Mouse (Mus musculus): ENCODE measurements around the gene Idh2. TPM values are rescaled to one million over a fixed set of nuclear protein-coding genes. Genes with fewer than 3 reads are reported as not detected.
A peak's percentile ranks its signal among the peaks of the same experiment; 100 is the strongest.

Gene Idh2
- polyA plus RNA-seq, 1 experiment from 2014 or later = 585 TPM

DNA sequence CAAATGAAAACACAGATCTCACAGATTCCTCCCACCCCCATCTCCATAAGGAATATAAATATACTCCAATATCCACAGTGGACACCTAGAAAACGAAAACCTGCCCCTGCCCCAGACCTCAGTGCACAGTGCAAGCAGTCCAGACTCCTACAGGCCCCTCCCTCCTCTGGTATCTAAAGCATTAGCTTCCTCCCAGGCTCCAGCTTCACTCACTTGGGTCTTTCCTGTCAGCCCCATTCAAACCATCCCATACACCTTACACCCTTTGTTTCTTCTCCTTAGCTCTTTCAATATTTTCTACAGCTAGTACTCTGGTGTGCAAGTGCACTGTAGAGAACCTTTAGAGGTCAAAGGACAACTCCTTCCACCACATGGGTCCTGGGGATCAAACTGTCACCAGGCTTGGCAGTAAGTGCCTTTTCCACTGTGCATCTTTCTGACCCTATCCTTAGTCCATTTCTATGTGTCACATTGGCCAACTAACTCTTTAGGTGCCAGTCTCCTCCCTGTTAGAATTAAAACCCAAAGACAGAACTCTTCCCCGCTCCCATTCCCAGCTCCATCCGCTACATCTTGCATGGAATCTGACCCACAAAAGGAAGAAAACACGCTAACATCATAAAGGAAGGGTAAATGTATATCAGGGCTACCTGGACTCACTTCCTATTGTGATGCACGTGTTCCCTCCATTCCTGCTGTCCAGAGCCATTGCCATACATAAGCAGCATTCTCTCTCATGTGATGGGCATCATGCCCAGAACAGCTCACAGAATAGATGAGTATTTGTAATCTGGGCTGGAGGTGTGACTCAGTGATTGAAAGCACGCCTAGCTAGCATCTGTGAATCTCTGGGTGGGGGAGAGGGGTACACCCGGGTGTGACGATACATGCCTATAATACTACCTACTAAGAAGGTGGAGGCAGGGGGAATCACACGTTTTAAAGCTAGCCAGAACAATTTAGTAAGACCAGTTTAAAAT, 3.8 kb downstream of the Idh2 start:
- Histone ChIP-seq H3K4me1 (ENCODE audit: control insufficient read depth, insufficient read depth, low read length) (peaks cover 39% of the 10 kb centered on the region), H3K4me2 (ENCODE audit: low read depth, low read length) (no peak overlapping the region), H3K27ac (ENCODE audit: low read length) (0 out of 2 replicates have a peak overlapping the region, but pooled peaks have one; percentile 30), H3K9ac (ENCODE audit: low read depth, low read length) (0 out of 2 replicates have a peak overlapping the region, but pooled peaks have one; percentile 3), H3K27me3 (replicated peaks; ENCODE audit: control insufficient read depth, insufficient read depth, low read length) (no peaks in the 10 kb centered on the region), H3K4me3 (ENCODE audit: low read length) (no peak overlapping the region), H3K9me3 (ENCODE audit: control insufficient read depth, low read length) (peaks cover 3% of the 10 kb centered on the region), H3K36me3 (ENCODE audit: control insufficient read depth, insufficient read depth, low read length) (peaks cover 9% of the 10 kb centered on the region)
- 69% methylated on average over 9 of the region's 9 CpGs for WGBS
- no peak for ATAC-seq

DNA sequence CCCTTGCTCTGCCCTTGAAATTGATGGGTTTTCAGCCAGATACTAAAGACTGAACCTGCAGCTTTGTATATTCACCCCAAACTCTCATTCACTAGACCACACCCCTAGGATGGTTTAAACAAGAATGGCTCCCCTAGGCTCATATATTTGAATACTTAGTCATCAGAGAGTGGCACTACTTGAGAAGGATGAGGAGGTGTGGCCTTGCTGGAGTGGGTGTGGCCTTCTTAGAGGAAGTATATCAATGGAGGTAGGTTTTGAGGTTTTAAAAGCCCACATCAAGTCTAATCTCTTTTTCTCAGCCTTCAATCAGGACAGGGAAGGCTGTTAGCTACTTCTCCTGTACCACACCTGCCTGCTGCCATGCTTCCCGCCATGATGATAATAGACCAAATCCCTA, 8.8 kb downstream of the Idh2 start:
- Histone ChIP-seq H3K4me2 (ENCODE audit: low read depth, low read length) (no peak overlapping the region), H3K9ac (ENCODE audit: low read depth, low read length) (no peak overlapping the region), H3K9me3 (ENCODE audit: control insufficient read depth, low read length) (peaks cover 3% of the 10 kb centered on the region), H3K36me3 (ENCODE audit: control insufficient read depth, insufficient read depth, low read length) (peaks cover 21% of the 10 kb centered on the region), H3K4me3 (ENCODE audit: low read length) (no peak overlapping the region), H3K4me1 (ENCODE audit: control insufficient read depth, insufficient read depth, low read length) (peaks cover 12% of the 10 kb centered on the region), H3K27ac (ENCODE audit: low read length) (no peak overlapping the region), H3K27me3 (replicated peaks; ENCODE audit: control insufficient read depth, insufficient read depth, low read length) (no peaks in the 10 kb centered on the region)
- WGBS = 95% methylated on average over 1 of the region's 1 CpGs
- no peak for ATAC-seq

DNA sequence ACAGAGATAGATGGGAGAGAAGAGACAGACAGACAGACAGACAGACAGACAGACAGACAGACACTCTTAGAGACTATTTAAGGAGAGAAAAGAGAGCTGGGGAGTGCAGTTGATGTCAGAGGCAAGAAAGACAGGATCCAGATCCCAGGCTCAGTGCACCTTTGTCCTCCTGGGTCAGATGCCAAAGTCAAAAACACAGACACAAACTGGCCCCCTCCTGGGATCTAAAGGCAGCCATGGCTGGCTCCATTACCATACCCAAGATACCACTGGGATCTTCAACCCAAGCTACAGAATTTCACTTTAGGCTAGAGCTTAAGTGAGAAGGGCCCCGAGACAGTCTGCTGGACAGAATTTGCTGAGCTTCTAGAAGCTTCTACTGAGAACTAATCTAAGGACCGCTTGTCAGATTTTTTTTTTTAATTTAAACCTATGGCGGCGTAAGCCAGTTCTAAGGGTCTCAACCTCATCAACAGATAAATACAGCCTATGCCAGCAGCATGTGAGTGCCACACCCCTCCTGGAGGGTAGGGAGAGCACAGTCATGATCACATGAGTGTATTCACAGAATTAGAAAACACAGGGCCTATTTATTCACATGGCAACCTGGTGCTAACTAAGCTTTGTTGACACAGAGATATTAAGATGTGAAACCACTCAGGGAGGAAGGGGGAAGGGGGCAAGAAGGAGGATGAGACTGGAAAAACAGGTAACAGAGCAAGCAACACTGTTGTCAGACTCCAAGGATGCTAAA, 9.4 kb downstream of the Idh2 start:
- H3K4me1 ChIP-seq (ENCODE audit: control insufficient read depth, insufficient read depth, low read length) = peaks cover 6% of the 10 kb centered on the region; the same call in 1 of the 2 replicates
- H3K27me3 ChIP-seq (replicated peaks; ENCODE audit: control insufficient read depth, insufficient read depth, low read length) = no peaks in the 10 kb centered on the region
- H3K9ac ChIP-seq (ENCODE audit: low read depth, low read length) = no peak overlapping the region
- H3K27ac ChIP-seq (ENCODE audit: low read length) = no peak overlapping the region
- peaks cover 3% of the 10 kb centered on the region for H3K9me3 ChIP-seq (ENCODE audit: control insufficient read depth, low read length)
- ATAC-seq = peak; percentile 39; the same call in 1 of the 2 replicates
- no peak overlapping the region for H3K4me2 ChIP-seq (ENCODE audit: low read depth, low read length)
- WGBS = 81% methylated on average over 4 of the region's 4 CpGs
- peaks cover 25% of the 10 kb centered on the region for H3K36me3 ChIP-seq (ENCODE audit: control insufficient read depth, insufficient read depth, low read length)
- no peak overlapping the region for H3K4me3 ChIP-seq (ENCODE audit: low read length)

DNA sequence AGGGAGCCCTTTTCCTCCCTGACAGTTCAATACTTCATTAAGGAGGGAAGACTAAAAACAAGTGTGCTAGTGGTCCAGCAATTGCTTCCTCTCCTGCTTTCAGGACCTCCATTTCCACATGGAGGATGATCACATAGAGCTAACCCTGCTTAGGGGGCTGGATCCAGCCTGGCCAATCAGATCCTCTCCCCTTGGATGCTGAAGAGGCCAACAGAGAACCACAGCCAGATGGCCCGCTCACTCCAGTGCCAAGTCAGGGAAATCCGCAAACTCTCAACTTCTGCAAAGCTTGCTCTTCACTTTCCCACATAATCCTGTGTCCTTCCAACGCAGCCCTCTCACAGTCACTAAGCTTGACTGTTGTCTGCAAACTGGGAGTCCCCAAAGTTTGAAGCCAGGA, 11.9 kb downstream of the Idh2 start:
- no peak overlapping the region for H3K4me2 ChIP-seq (ENCODE audit: low read depth, low read length)
- H3K4me1 ChIP-seq (ENCODE audit: control insufficient read depth, insufficient read depth, low read length) = no peaks in the 10 kb centered on the region
- H3K36me3 ChIP-seq (ENCODE audit: control insufficient read depth, insufficient read depth, low read length) = peaks cover 41% of the 10 kb centered on the region
- no peak overlapping the region for H3K27ac ChIP-seq (ENCODE audit: low read length)
- no peaks in the 10 kb centered on the region for H3K27me3 ChIP-seq (replicated peaks; ENCODE audit: control insufficient read depth, insufficient read depth, low read length)
- ATAC-seq = no peak
- H3K4me3 ChIP-seq (ENCODE audit: low read length) = no peak overlapping the region
- H3K9ac ChIP-seq (ENCODE audit: low read depth, low read length) = no peak overlapping the region
- WGBS = 70% methylated on average over 3 of the region's 3 CpGs
- peaks cover 3% of the 10 kb centered on the region for H3K9me3 ChIP-seq (ENCODE audit: control insufficient read depth, low read length)

DNA sequence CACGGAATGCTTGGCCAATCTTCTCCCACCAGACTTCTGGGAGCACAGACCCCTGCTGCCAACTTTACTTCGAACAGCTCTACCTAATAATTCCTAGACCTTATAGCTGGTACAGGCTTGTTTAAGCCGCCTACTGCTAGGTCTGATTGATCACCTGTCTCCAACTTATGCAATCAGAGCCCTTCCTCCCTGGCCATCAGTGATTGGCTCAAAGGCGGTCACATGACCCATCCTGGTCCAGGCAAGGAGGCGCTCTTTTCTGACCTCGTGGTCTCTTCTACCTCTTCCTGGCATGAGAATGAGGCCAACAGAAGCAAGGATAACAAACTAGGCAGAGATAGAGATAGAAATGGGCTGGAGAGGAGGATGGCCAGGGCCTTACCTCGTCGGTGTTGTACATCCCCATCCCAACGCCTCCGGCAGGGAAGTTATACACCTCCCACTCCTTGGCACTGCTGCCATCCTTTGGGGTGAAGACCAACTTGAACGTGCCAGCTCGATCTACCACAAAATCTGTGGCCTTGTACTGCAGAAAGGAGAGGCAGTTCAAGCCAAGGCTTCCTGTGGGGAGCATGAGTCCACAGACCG, 16.7 kb downstream of the Idh2 start:
- Histone ChIP-seq H3K4me2 (ENCODE audit: low read depth, low read length) (no peak overlapping the region), H3K36me3 (ENCODE audit: control insufficient read depth, insufficient read depth, low read length) (peaks cover 59% of the 10 kb centered on the region), H3K9ac (ENCODE audit: low read depth, low read length) (no peak overlapping the region), H3K27me3 (replicated peaks; ENCODE audit: control insufficient read depth, insufficient read depth, low read length) (no peaks in the 10 kb centered on the region), H3K4me1 (ENCODE audit: control insufficient read depth, insufficient read depth, low read length) (no peaks in the 10 kb centered on the region; the same call in 1 of the 2 replicates), H3K9me3 (ENCODE audit: control insufficient read depth, low read length) (no peaks in the 10 kb centered on the region), H3K27ac (ENCODE audit: low read length) (no peak overlapping the region), H3K4me3 (ENCODE audit: low read length) (no peak overlapping the region)
- no peak for ATAC-seq
- WGBS = 94% methylated on average over 13 of the region's 13 CpGs

DNA sequence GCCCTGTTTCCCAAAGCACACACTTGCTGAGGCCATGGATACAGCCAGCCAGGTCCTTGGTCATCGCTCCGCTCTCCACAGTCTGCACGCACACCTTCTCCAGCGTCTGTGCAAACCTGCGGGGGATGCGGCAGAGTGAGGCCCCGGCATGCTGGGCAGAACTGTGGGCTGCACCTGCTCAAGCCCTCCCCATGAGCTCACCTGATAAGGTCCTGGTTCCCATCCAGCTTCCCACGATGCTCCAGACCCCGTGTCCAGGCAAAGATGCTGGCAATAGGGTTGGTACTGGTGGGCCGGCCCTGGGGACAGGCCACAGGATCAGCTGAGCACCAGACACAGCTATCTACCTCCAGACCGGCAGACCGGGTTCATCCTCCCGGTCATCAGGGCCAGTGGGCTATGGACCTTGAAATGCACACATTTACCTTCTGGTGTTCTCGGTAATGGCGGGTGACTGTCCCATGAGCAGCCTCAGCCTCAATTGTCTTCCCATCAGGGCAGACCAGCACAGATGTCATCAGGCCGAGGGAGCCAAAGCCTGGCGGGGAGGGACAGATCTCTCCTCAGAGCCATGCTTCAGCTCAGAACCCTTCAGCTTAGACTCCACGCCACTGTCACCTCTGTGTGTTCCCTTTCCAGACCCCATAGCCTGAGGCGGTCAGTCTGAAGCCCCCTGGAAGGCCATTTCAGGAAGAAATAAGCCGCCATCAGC, 19.4 kb downstream of the Idh2 start:
- no peaks in the 10 kb centered on the region for H3K9me3 ChIP-seq (ENCODE audit: control insufficient read depth, low read length)
- no peak overlapping the region for H3K4me3 ChIP-seq (ENCODE audit: low read length)
- peaks cover 13% of the 10 kb centered on the region; the same call in 1 of the 2 replicates for H3K4me1 ChIP-seq (ENCODE audit: control insufficient read depth, insufficient read depth, low read length)
- ATAC-seq = no peak
- H3K27me3 ChIP-seq (replicated peaks; ENCODE audit: control insufficient read depth, insufficient read depth, low read length) = no peaks in the 10 kb centered on the region
- no peak overlapping the region for H3K9ac ChIP-seq (ENCODE audit: low read depth, low read length)
- no peak overlapping the region for H3K27ac ChIP-seq (ENCODE audit: low read length)
- no peak overlapping the region for H3K4me2 ChIP-seq (ENCODE audit: low read depth, low read length)
- WGBS = 94% methylated on average over 20 of the region's 20 CpGs
- H3K36me3 ChIP-seq (ENCODE audit: control insufficient read depth, insufficient read depth, low read length) = peaks cover 43% of the 10 kb centered on the region

DNA sequence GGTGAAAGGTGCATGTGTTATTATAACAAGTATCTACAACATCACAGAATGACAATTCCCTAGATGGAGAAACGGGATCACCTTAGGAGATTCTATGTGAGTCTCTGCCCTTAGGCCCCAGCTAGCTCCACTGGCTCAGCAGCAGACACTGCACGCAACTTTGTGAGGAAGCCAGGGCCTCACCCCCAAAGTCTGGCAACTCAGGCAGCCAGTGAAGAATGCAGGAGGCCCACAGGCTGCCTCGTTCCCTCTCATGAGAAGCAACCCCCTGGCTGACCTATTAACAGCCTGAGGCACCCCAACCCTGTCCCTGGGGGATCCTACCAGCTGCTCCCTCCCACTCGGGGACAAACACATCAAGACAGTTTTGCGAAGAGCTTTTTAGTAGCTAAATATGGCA, 20.7 kb downstream of the Idh2 start:
- Histone ChIP-seq H3K27ac (ENCODE audit: low read length) (no peak overlapping the region), H3K4me1 (ENCODE audit: control insufficient read depth, insufficient read depth, low read length) (peaks cover 13% of the 10 kb centered on the region; the same call in 1 of the 2 replicates), H3K9me3 (ENCODE audit: control insufficient read depth, low read length) (no peaks in the 10 kb centered on the region), H3K9ac (ENCODE audit: low read depth, low read length) (no peak overlapping the region), H3K4me2 (ENCODE audit: low read depth, low read length) (no peak overlapping the region), H3K27me3 (replicated peaks; ENCODE audit: control insufficient read depth, insufficient read depth, low read length) (no peaks in the 10 kb centered on the region), H3K36me3 (ENCODE audit: control insufficient read depth, insufficient read depth, low read length) (peaks cover 35% of the 10 kb centered on the region), H3K4me3 (ENCODE audit: low read length) (no peak overlapping the region)
- 72% methylated on average over 5 of the region's 5 CpGs for WGBS
- ATAC-seq = no peak

DNA sequence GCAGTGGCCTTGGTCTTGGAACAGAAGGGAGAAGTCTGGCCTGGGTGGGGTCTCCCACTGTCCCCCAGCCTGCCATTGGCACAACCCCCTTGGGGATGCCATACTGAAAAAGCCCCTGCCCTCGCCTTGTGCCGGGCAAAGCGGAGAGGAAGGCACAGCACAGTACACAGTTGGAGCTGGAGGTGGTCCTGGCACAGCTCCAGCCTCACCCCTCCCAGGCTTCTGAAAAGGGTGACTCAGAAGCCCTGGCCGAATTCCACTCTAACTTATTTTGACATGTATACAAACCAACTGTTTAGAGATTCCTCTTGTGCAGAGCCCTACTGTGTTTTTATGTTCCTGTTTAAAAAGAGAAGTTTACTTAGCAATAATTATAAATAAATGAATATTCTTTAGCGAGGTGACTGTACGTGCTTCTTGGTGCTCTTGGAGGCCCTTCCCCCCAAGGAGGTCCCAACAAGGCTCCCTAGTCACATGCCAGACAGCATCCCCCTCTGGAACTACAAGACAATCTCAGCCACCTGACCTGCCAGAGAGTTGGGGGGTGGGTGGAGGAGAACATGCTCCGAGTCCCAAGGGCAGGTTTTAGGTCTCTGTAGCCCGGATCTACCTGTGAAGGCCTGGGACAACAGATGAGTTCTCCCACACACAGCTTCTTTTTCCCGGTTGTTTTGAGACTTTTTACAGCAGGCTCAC, 22.7 kb downstream of the Idh2 start:
- 58% methylated on average over 9 of the region's 9 CpGs for WGBS
- Histone ChIP-seq H3K4me1 (ENCODE audit: control insufficient read depth, insufficient read depth, low read length) (peaks cover 20% of the 10 kb centered on the region; the same call in 1 of the 2 replicates), H3K4me3 (ENCODE audit: low read length) (no peak overlapping the region), H3K9ac (ENCODE audit: low read depth, low read length) (no peak overlapping the region), H3K36me3 (ENCODE audit: control insufficient read depth, insufficient read depth, low read length) (peaks cover 25% of the 10 kb centered on the region), H3K9me3 (ENCODE audit: control insufficient read depth, low read length) (no peaks in the 10 kb centered on the region), H3K27ac (ENCODE audit: low read length) (0 out of 2 replicates have a peak overlapping the region, but pooled peaks have one; percentile 4), H3K4me2 (ENCODE audit: low read depth, low read length) (no peak overlapping the region), H3K27me3 (replicated peaks; ENCODE audit: control insufficient read depth, insufficient read depth, low read length) (no peaks in the 10 kb centered on the region)
- peak; percentile 41 for ATAC-seq

All from intestine, embryonic 16.5 days (tissue).